Mouse (Mus musculus) spleen, adult 10 weeks (tissue): ENCODE data around the gene Gpr156. TPM values are rescaled to one million over a fixed set of nuclear protein-coding genes. Genes with fewer than 3 reads are reported as not detected.

Experiments
- polyA plus RNA-seq: library from polyadenylated mRNA; stranded (reverse); fragments of 350-450 nt; fragmentation: Illumina TruSeq; extraction: RNeasy Lipid Tissue Mini Kit (QIAGEN cat#74804); gene quantifications from one replicate; pipeline ENCODE4 v1.2.3, GENCODE M21; 2015; ENCODE audit warnings: low replicate concordance; ENCODE audit not compliant: insufficient read depth

Gpr156 gene
- polyA plus RNA-seq = 1.9 TPM

DNA sequence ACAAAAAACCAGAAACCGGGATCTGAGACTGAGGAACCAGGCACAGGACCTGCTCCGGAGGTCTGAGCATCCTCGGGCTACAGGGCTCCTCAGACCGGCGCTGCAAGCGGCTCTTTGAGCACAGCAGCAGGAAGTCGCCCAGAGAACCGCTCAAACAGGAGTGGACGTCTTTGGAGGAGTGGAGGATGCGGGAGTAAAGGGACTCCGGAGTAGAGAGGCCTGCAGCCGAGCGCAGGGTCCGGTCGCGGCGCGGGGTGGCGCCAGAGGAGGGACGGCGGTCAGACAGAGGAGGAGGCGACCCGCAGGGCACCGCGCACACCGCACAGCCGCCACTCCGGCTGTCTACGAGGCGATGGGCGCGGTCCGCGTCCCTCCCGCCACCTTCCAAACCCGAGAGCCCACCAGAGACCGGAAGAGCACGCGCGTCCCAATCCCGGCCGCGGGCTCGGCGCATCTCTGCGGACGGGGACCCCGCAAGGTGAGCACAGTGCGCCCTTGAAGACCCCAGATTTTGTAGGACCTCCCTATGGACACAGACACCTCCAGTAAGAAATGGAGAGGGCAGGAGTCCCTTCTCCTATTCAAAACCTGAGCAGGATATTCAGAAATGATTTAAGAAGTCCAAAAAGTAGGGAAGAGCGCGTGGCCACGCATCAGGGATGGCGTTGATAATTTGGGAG lies at the start of gene Gpr156:
TSS of gene Gpr156 (plus strand) at position 359 of the 680 bp plus-strand sequence.

DNA sequence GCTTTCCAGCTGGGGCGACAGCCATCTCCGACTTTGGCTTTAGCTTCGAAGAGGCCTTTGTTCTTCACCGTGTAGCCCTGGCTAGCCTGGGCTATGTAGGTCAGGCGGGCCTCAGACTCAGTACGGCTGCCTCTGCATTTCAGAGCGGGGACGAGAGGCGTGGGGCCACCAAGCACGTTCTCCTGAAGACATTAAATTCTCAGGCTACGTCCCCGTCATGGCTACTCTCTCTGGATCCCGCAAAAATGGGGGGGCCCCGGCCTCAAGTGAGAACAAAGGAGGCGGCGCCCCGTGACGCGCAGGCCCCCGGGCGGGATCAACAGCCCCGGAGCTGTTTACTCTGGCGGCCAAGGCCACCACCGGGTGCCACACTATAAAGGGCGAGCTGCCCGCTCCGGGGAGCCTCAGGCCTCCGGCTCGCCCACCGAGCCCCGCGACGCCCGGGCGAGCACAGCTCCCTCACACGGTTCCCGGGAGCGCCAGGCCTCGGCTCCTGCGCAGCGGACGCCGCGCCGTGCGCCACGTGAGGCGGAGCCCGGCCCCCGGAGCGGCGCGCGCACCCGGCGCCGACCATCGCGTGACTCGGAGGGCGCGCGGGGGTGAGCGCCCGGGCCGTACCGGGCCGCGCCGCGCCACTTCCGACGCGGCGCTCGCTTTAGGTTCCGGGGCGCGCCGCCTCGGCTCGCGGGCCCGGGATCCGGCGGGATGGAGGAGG lies 48.3 kb upstream of the Gpr156 start, which contains the start of gene Lrrc58:
TSS of gene Lrrc58 (plus strand) at position 599 of the 715 bp plus-strand sequence.

Other genes with a start within 250 kb of the Gpr156 start
- 44.0 TPM for gene Fstl1, start 139.6 kb upstream of the Gpr156 start, polyA plus RNA-seq
- not detected for gene Gm36028, start 55.4 kb upstream of the Gpr156 start, polyA plus RNA-seq
- gene Lrrc58, start 48.1 kb upstream of the Gpr156 start, polyA plus RNA-seq = 21.9 TPM
- 43.7 TPM for gene Gsk3b, start 172.5 kb downstream of the Gpr156 start, polyA plus RNA-seq